Comparison of ENCODE assay signal across 10 mouse cellular contexts in the genomic region with DNA sequence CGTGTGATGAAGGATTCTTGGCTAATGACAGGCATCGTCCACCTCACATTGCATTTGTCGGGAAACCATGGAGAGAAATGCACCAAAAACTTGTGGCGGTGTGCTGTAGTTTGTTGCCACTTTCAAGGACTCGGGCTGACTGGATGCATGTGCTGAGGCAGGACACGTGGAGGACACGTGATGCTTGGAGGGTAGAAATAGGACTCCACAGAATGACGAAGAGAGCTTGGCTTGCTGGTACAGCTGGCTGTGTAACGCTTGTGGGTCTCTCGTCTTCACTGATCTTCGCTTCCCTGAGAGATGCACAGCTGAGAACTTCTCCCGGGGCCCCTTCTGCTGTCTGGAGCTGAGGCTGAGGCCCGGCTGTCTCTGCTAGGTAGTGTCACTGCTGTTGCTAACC. TPM values are rescaled to one million over a fixed set of nuclear protein-coding genes. Genes with fewer than 3 reads are reported as not detected.
DNase-seq lines count a peak whose midpoint lies in the region; ATAC-seq lines count a peak whose summit lies in the region.
"Had no signal": no experiment of that assay in that cellular context is flagged by ENCODE, and none has a peak within 500 bp of the region (broad histone marks: within the 10 kb centered on the region; RNA-seq: fewer than 3 reads in every experiment).

No protein-coding gene starts in this region.

- peak; percentile 59 to 76 for DNase-seq in adrenal gland, adult (ENCODE audit: inconsistent age in 2 of 2, low spot score in 1 of 2)
- no peak for DNase-seq in adrenal gland, postnatal 4 days (ENCODE audit: low spot score in 2 of 2)
- DNase-seq in hindbrain, embryonic 10.5 days (ENCODE audit: low spot score), result no peak
- DNase-seq in Muller cell, postnatal 12 days (ENCODE audit: inconsistent ontology term), result peak; percentile 16
- DNase-seq in left cerebral cortex, postnatal 36 days (ENCODE audit: low spot score in 2 of 2), result peak; percentile 64 to 80
- DNase-seq in urinary bladder, postnatal 25 days (ENCODE audit: low spot score), result no peak
- no peak for DNase-seq in lung, postnatal 10 days

- no peaks in the 10 kb centered on the region for H3K27me3 ChIP-seq in hindbrain, embryonic 10.5 days (ENCODE audit: insufficient read depth, poor library complexity, severe bottlenecking)
- no peaks in the 10 kb centered on the region for H3K27me3 ChIP-seq in hindbrain, embryonic 16.5 days (replicated peaks; ENCODE audit: control insufficient read depth, insufficient read depth, low read length)
- H3K27me3 ChIP-seq: heart, embryonic 15.5 days had no signal

- no peak overlapping the region for H3K4me3 ChIP-seq in hindbrain, embryonic 10.5 days
- no peak overlapping the region for H3K4me3 ChIP-seq in hindbrain, embryonic 16.5 days (ENCODE audit: low read length)
- H3K4me3 ChIP-seq: heart, embryonic 15.5 days had no signal

- H3K9ac ChIP-seq in hindbrain, embryonic 16.5 days (ENCODE audit: low read depth, low read length), result no peak overlapping the region
- H3K9ac ChIP-seq: heart, embryonic 15.5 days had no signal

- WGBS in hindbrain, embryonic 10.5 days, result 79% methylated on average over 13 of the region's 13 CpGs
- WGBS in hindbrain, embryonic 16.5 days, result 72% methylated on average over 13 of the region's 13 CpGs

- no peak for ATAC-seq in hindbrain, embryonic 16.5 days

- H3K27ac ChIP-seq in hindbrain, embryonic 10.5 days, result peak overlapping the region; percentile 79
- H3K27ac ChIP-seq in hindbrain, embryonic 16.5 days (ENCODE audit: low read depth, low read length), result no peak overlapping the region
- H3K27ac ChIP-seq: heart, embryonic 15.5 days; kidney, postnatal 0 days had no signal

- peaks cover 54% of the 10 kb centered on the region for H3K36me3 ChIP-seq in hindbrain, embryonic 10.5 days
- H3K36me3 ChIP-seq in hindbrain, embryonic 16.5 days (ENCODE audit: control insufficient read depth, insufficient read depth, low read length), result peaks cover 9% of the 10 kb centered on the region

- H3K9me3 ChIP-seq in hindbrain, embryonic 10.5 days, result no peaks in the 10 kb centered on the region
- no peaks in the 10 kb centered on the region for H3K9me3 ChIP-seq in hindbrain, embryonic 16.5 days (ENCODE audit: control insufficient read depth, low read length)
- H3K9me3 ChIP-seq: heart, embryonic 15.5 days had no signal

- intact Hi-C loops in left cerebral cortex, postnatal 36 days (cut with DNase I), result loop anchor here (5.0 kb wide), 1 partner anchor 46 kb away; a partner anchor contains a TSS

- peaks cover 64% of the 10 kb centered on the region for H3K4me1 ChIP-seq in hindbrain, embryonic 10.5 days (replicated peaks)
- H3K4me1 ChIP-seq in hindbrain, embryonic 16.5 days (ENCODE audit: control insufficient read depth, insufficient read depth, low read depth, low read length), result peaks cover 17% of the 10 kb centered on the region

- no peak overlapping the region for H3K4me2 ChIP-seq in hindbrain, embryonic 16.5 days (ENCODE audit: low read length)
- H3K4me2 ChIP-seq: heart, embryonic 15.5 days had no signal

RNA-seq across cellular contexts. Expression of a gene that starts 47.9 kb away (rescaled TPM):
- total RNA-seq in adrenal gland, postnatal 4 days (2021), result 10 to 100 TPM; 15.6 to 17.0 TPM
- 38.4 and 51.1 TPM in 2 replicates for polyA plus RNA-seq in hindbrain, embryonic 10.5 days (2016; fragmentation: Nextera tagmentation; extraction: Ambion mirVana)
- 30.9 and 39.8 TPM in 2 replicates for polyA plus RNA-seq in hindbrain, embryonic 16.5 days (2015; fragmentation: Nextera tagmentation; extraction: Ambion mirVana)
- total RNA-seq in left cerebral cortex, postnatal 36 days (2021), result 10 to 100 TPM; 59.0 to 64.1 TPM

Comparison
In these comparisons a context has a peak if more than half of its experiments do, and no peak if none do; other contexts are left out.
1. DNase-seq: peak in adrenal gland, adult (2 of 2), Muller cell, postnatal 12 days (single experiment) and left cerebral cortex, postnatal 36 days (2 of 2); none in adrenal gland, postnatal 4 days (0 of 2), hindbrain, embryonic 10.5 days (single experiment), urinary bladder, postnatal 25 days (single experiment) and lung, postnatal 10 days (single experiment).